Mouse (Mus musculus) cerebellum, adult 11-12 months (tissue): Measurements from ENCODE around the gene Tfr2.

ENCODE experiments used
- DNase-seq: peaks from one replicate; pipeline ENCODE4 v3.0.0; 2022

The Tfr2 gene

DNA sequence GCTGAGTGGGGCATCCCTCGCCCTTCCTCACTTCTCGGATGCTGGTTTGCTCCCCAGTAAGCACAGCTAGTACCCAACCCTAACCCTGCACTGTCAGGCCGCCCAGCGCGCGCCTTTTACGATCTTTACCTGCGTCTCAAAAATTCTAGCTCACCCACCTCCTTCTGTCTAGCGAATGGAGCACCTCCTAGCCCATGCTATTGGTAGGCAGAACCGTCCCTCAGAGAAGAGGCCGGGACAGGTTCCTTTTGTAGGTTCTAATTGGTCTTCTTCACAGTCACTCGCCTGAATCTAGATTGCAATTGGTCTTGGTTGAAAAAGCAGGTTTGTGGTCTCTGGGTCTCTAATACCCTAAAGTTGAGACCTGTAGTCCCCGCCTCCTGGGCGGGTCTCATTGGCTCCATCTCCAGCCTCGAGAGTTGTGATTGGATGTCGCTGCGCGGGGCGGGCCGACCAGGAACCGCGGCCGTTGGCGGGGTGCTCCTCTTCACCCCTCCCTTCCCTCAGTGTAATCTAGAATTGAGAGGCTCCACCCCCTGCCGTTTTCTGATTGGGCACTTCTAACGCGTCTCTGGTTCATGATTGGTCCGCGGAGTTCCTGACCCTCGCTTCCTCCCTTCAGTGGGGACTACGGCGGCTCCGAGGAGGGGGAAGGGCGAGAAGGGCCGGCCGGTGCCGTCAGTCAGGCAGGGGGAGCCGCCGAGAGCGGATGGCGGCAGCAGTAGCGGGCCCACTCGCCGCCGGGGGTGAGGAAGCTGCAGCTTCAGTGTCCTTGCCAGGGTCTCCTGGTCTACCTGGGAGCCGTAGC, 59.1 kb downstream of the Tfr2 start, which contains the start of the genes Fbxo24, Lrch4 and Gm20605:
Gene Fbxo24 (minus strand): TSS at position 505 of the 808 bp plus-strand sequence.
Gene Lrch4 (plus strand): TSS at position 624 of the 808 bp plus-strand sequence.
Gene Gm20605 (plus strand): TSS at position 678 of the 808 bp plus-strand sequence.
- DNase-seq = peak; percentile 100

DNA sequence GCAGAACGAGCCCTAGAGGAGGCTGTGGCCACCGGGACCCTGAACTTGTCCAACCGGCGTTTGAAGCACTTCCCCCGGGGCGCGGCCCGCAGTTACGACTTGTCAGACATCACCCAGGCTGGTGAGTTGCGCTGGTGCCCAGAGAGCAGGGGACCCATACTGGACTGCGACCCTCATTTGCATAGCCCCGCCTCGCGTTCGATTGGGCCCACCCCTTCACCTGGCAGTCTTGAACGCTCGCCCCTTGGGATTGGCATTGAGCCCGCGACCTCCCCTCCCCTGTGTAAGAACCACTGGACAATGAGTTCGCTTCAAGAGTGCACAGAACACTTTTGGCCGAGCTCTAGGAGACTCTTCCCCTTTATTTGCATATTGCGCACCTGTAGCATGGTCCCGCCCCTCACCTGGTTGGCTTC, 59.7 kb downstream of the Tfr2 start:
- DNase-seq = no peak

DNA sequence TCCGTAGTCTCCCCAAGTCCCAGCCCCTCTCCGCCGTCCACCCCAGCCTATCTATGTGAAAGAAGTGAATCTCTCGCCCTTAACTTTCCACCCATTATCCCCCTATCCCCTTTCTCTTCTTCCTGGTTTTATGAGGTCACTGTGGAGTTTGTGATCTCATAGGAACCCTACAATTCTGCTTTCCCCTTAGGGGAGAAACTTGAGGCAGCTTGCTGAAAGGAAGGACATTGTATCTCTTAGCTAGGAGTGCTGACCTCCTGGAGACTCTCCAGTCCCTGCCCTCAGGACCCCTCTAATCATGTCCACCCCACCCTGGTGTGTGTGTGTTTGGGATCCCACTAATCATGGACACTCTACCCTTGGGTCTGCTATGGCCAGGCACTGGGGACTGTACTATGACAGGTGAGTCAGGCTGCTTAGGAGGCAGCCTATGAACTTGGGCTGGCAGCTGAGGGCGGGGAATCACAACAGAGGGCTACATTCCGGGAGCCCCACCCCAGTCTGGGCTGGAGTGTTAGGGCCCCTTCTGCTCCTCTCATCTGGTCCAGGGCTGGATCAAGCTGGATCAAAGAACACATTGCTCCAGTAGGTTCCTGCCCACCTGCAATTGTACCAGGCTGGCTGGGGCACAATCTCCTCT, 60.4 kb downstream of the Tfr2 start:
- peak; percentile 45 for DNase-seq

DNA sequence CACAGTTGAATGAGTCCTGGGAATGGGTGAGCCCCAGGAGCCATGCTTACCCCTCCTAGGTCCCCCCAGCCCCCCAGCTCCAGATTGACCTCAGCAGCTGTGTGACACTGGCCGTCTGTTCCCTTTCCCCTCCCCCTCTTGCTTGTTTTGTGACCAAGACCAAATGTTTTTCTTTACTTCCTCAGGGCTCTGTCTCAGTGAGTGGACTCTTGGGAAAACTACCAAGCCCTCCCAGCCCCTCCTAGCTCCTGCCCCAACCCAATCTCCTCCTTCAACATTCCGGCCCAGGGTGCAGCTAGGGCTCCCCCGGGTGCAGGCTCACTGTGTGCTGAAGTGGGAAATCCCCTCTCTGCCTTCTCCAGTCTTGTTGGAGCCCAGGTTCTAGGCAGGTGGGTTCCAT, 61.0 kb downstream of the Tfr2 start:
- DNase-seq = peak; percentile 43

DNA sequence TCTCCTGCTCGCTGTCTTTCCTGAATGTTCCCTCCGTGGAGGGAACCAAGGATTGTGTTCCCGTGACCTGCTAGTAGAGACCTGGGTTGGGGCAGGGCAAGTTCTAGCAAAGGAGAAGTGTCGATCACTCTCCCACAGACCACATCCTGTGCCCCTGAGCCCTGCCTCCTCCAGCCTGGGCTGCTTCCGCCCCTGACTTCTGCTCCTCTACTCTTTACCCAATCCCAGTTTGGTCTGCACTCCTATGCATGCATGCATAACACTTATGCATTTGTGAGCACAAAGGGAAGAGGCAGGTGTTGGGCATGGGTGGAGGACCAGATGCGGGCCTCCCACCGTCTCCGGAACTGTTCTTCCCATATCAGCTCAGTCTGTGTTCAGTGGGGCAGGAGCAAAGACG, 61.5 kb downstream of the Tfr2 start:
- no peak for DNase-seq

DNA sequence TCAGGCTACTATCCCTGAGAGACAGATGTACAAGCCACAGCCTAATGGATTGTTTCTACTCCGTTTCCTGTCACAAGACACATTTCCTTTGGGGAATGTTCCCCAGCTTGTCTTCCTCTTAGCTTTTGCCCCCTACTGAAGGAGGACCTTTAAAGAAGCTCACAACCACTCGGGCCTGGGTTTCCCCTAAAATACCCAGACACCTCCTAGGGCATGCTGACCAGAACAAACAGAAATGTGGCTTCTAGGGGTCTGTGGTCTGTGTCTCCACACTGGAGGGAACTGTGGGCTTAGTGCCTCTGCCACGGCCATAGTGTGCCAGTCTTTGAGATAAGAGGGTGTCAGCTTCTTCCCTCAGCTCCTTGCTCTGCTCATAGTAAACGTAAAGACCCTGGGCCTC, 62.0 kb downstream of the Tfr2 start:
- DNase-seq = no peak

DNA sequence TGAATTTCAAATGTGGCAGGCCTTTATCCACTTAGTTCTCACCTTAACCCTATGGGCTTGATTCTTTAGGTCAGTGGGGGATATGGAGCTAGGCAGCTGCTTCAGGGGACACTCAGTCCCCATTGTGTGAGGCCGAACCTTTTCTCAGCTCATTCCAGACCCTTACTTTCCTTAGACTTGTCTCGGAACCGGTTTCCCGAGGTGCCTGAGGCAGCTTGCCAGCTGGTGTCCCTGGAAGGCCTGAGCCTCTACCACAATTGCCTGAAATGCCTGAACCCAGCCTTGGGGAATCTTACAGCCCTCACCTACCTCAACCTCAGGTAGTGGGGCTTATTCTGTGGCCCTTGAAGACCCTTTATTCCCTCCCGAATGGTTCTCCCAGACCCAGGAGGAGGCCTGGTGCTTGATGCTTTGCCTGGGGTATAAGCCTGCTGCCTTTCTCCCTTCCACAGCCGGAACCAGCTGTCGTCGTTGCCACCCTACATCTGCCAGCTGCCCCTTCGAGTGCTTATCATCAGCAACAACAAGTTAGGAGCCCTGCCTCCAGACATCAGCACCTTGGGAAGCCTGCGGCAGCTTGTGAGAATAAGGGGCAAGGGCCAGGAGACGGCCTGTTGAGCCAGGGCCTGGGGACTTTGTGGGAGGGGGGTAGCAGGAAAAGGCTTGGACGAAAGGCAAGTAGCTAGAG, 63.9 kb downstream of the Tfr2 start:
- no peak for DNase-seq
